Mouse (Mus musculus) megakaryocyte, embryonic 14.5 days (primary cell): ENCODE measurements at regions not wholly inside any gene's neighbourhood (a gene's known extent, or its start where the extent isn't known, plus 50 kb on each side); places are given as distances from the start of the nearest gene placed in this dataset.

Experiments used
- FLI1 ChIP-seq: IDR thresholded peaks from 2 replicates; pipeline ENCODE4 v1.6.1; 2012; ENCODE audit warnings: low read length, inconsistent platforms, mixed read lengths
- GATA1 ChIP-seq: IDR thresholded peaks from 3 replicates; pipeline ENCODE4 v1.6.1; 2012; ENCODE audit warnings: mixed read lengths, low read length, inconsistent platforms, borderline replicate concordance

DNA sequence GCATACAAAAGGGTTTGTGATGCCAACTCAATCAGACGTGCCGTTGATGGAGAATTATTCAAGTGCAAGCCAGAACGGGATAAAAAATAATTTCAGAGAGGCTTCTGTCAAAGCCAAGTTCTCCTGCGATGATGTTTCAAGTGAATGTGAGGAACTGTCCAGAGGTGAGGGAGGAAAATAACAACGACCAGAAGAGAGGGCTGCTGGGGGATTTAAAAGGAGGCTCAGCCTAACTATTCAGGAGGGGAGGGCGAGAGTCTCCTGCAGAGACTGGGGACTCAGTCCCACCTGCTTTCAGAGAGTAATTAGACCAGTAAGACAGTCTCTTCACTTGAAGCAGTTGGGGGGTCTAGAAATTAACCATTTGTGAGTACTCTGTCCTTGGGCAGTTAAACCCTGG lies 127.7 kb upstream of the Noct start:
- TF ChIP-seq GATA1, result no peak
- TF ChIP-seq FLI1, result no peak
